Mouse (Mus musculus): ENCODE measurements around the gene Themis2. TPM values are rescaled to one million over a fixed set of nuclear protein-coding genes. Genes with fewer than 3 reads are reported as not detected.
A peak's percentile ranks its signal among the peaks of the same experiment; 100 is the strongest.
"Not testable (repeated sequence)": the region's sequence is repeated elsewhere in the genome, so short reads cannot be mapped to it uniquely, and the experiment has no call there.

The Themis2 gene
- total RNA-seq, 2 experiments from 2014 or later = 0.61 to 0.66 TPM

GRCm38 (mm10) chr4:132801176-132802077, 5.2 kb upstream of the Themis2 start:
- DNase-seq (ENCODE audit: extremely low spot score in 1 of 2, low spot score in 1 of 2) = no peak

- DNase-seq (ENCODE audit: extremely low spot score in 1 of 2, low spot score in 1 of 2) = no peak
Observed at GRCm38 (mm10) chr4:132799845-132800244, 3.7 kb upstream of the Themis2 start.

DNA sequence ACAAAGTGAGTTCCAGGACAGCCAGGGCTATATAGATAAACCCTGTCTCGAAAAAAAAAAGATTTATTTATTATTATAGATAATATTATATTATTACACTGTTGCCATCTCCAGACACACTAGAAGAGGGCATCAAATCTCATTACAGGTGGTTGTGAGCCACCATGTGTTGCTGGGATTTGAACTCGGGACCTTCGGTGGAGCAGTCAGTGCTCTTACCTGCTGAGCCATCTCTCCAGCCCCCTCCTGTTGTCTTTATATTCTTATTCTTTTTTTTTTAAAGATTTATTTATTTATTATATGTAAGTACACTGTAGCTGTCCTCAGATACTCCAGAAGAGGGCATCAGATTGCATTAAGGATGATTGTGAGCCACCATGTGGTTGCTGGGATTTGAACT, 2.5 kb upstream of the Themis2 start:
- not testable (repeated sequence) for DNase-seq (ENCODE audit: extremely low spot score in 1 of 2, low spot score in 1 of 2)

DNA sequence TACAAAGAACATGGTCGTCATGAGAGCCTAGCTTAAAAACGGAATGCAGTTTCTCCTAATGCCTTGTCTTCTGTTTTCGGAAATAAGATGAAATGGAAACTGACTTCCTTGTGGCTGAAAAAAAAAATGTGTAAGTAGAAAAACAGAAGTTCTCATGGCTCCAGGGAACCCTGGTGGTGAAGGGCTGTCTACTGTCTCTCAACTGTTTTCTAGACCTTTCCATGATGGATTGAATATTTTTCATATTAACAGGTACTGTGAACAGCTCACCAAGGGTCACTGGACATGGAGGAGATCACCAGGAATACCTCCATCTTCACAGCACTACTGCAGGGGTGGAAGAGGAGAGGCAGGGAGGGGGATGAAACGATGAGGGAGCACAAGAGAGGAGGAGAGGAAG, 1.8 kb upstream of the Themis2 start:
- no peak for DNase-seq (ENCODE audit: extremely low spot score in 1 of 2, low spot score in 1 of 2)

- DNase-seq (ENCODE audit: extremely low spot score in 1 of 2, low spot score in 1 of 2) = no peak
Observed at GRCm38 (mm10) chr4:132797461-132797860, 1.3 kb upstream of the Themis2 start.

- no peak for DNase-seq (ENCODE audit: extremely low spot score in 1 of 2, low spot score in 1 of 2)
Observed at GRCm38 (mm10) chr4:132795171-132795570, 1.0 kb downstream of the Themis2 start.

DNA sequence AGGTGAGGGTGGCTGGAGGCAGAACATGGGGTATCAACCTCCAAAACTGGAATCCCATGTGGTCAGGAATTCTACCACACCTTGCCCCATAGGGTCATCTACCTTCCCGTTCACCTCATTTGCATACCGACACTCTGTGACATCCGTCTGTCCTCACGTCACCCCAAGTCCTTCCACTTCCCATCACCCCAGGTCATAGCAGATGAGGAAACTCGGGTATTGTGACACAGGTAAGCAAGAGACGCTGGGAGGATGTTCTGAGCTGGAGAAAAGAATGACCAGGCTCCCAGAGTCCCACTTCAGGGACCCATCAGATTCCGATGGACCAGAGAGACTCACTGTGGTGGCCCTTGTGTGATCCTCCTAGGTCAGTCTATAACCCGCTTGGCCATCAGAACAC, 1.4 kb downstream of the Themis2 start:
- DNase-seq (ENCODE audit: extremely low spot score in 1 of 2, low spot score in 1 of 2) = no peak

DNA sequence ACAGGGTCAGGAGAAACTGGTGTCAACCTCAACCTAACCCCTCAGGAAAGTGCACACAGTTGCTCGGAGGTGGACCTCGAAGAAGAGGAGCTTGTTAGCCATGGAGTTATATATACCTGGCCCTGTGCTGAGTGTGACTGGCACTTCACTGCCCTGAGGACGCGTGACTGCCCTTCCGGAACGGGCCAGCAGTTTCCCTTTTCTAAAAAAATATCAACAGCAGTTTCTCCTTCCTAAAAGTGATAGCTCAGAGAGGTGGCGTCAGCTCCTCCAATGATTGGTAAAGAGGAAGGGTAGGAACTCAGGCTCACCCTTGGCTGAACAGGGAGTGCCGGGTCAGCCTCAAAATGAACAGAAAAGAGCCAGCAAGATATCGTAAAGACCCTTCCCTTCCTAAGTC, 2.2 kb downstream of the Themis2 start:
- DNase-seq (ENCODE audit: extremely low spot score in 1 of 2, low spot score in 1 of 2) = no peak

DNA sequence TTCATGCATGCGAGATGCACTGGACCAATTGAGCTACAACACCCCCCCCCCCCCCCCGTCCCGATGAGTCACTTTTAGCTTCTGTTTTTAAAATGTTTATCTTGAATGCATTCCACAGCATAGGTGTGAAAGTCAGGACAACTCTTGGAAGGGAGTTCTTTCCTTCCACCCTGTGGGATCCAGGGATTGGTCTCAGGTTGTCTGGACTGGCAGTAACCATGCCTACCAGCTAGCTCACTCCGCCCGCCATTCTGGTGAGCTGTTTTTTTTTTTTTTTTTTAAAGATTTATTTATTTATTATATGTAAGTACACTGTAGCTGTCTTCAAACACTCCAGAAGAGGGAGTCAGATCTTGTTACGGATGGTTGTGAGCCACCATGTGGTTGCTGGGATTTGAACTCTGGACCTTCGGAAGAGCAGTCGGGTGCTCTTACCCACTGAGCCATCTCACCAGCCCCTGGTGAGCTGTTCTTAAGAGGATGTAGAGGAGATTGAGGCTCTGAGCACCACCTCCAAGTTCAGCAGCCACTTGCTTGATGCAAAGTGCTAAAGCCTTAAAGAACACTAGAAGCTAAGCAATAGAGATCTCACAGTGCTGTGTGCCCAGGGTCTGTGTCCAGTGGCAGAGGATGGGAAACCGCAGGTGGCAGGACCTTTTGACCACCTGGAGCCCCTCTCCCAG, 2.7 kb downstream of the Themis2 start:
- DNase-seq (ENCODE audit: extremely low spot score in 1 of 2, low spot score in 1 of 2) = not testable (repeated sequence)

GRCm38 (mm10) chr4:132789731-132790130, 6.5 kb downstream of the Themis2 start:
- DNase-seq (ENCODE audit: extremely low spot score in 1 of 2, low spot score in 1 of 2) = no peak

- no peak for DNase-seq (ENCODE audit: extremely low spot score in 1 of 2, low spot score in 1 of 2)
Observed at GRCm38 (mm10) chr4:132785228-132785627, 11.0 kb downstream of the Themis2 start.

DNA sequence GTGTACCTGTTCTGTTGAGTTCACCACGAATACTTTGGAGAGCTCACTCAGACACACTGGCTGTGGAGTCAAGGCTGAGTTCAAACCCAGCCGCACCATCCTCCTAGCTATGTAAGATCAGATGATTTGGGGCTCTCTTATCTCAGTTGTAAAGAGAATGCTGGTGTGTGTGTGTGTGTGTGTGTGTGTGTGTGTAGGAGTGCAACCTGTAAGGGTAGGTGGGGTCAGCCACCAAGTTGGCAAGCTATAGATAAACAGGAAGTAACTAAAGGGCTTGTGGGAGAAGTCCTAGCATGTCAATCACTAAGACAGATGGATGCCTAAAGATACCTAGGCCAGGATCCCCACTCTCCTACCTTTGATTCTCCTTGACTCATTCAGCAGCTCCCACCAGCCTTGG, 12.5 kb downstream of the Themis2 start:
- DNase-seq (ENCODE audit: extremely low spot score in 1 of 2, low spot score in 1 of 2) = no peak

GRCm38 (mm10) chr4:132780288-132780687, 15.9 kb downstream of the Themis2 start:
- DNase-seq (ENCODE audit: extremely low spot score in 1 of 2, low spot score in 1 of 2) = no peak

DNA sequence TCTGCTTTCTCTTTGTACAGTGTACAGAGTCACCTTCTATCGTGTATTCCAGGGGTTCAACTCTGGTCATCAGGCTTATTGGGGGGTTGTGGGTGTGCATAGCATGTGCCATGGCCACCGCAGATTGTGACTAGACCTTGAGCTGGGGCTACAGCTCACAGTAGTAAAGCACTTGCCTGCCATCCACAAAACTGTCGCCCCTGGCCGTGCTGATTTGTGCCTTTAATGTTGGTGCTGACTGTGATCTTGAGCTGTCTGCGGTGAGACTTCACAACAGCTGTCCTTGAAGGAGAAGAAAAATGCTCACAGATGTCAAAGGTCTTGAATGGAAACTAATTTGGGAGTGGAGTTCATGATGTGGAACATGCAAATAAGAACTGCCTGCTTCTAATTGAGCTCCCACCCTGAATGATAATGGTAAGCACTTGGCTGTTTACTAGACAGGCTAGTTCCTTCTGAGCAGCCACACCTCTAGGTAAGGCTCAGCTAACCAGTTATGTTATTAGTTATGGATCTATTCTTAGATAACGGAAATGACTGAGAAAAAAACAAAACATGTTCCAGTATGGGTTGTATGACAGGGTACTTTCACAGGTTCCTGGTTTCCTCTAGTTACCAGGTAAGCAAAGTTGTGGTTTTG, 17.5 kb downstream of the Themis2 start:
- DNase-seq (ENCODE audit: extremely low spot score in 1 of 2, low spot score in 1 of 2) = no peak

GRCm38 (mm10) chr4:132776764-132777163, 19.4 kb downstream of the Themis2 start:
- peak; percentile 40 to 82 for DNase-seq (ENCODE audit: extremely low spot score in 1 of 2, low spot score in 1 of 2)

GRCm38 (mm10) chr4:132774905-132775304, 21.3 kb downstream of the Themis2 start:
- no peak for DNase-seq (ENCODE audit: extremely low spot score in 1 of 2, low spot score in 1 of 2)

- no peak for DNase-seq (ENCODE audit: extremely low spot score in 1 of 2, low spot score in 1 of 2)
Observed at GRCm38 (mm10) chr4:132771776-132772175, 24.4 kb downstream of the Themis2 start.

DNA sequence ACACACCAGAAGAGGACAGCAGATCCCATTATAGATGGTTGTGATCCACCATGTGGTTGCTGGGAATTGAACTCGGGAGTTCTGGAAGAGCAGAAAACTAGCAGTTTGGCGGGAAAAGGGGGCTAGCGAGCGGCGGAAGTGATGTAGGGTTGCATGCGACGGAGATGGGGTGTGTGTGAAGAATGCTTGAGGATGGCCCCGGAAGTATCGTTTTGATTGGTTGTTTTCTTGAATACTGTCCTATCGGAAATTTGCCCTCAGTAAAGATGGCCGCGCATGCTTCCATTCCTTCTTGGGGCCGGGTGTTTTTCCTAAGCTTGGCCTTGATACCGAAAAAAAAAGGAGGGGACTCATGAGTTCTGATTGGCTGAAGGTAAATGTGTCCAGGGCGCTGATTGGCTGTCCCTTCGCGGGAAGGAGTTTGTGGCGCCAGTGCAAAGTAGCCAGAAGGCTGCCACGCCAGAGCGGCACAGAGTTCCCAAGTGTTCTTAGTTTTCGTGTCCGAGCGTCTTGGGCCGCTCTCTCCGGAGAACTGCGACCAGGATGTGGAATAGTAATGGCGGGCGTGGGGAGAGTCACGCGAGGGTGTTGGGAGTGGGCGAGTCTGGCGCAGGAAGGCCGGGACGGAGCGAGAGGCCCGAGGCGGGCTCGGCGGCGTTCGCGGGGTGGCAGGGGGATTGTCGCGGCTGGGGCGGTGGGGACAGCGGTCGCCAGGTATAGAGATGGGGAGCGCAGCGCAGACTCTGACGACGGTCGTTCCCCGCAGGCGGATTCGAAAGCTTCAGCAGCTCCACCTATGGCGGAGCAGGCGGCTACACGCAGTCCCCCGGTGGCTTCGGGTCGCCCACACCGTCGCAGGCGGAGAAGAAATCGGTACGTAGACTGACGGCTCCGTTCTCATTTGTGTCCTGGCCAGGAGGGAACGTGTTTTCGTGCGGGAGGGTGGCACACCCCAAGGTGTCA, 28.0 kb downstream of the Themis2 start, which contains the start of gene Rpa2:
TSS of gene Rpa2 (plus strand) at position 419 of the 963 bp plus-strand sequence.
- DNase-seq (ENCODE audit: extremely low spot score in 1 of 2, low spot score in 1 of 2) = peak; percentile 94 to 99

DNA sequence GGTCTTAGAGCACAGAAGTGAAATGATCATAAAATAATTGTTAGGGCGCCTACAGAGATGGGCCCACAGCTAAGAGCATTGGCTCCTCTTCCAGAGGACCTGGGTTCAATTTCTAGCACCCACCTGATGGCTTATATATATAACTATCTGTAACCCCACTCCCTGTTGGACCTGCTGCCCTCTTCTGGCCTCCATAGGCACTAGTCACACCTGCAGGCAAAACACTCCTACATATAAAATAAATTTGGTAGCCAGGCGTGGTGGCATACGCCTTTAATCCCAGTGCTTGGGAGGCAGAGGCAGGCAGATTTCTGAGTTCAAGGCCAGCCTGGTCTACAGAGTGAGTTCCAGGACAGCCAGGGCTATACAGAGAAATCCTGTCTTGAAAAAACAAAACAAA, 33.1 kb downstream of the Themis2 start:
- DNase-seq (ENCODE audit: extremely low spot score in 1 of 2, low spot score in 1 of 2) = not testable (repeated sequence)

DNA sequence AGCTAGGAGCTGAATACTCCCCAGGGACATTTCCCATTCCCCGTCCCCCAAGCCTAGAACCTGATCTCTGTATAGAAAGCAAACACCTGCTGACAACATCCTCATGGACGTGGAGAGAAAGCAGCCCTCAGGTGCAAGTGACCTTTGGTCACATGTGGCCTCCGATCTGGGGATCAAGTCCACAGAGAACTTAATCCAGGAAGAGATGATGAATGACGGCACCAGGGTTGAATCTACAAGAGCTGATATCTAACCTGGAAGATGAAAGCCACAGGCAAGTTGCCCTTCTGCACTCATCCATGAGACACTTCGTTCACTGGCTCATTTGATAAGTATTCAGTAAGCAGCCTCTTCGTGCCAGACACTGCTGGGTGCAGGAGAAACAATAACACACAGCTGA, 33.6 kb downstream of the Themis2 start:
- no peak for DNase-seq (ENCODE audit: extremely low spot score in 1 of 2, low spot score in 1 of 2)

All from layer of hippocampus, postnatal 25 days (tissue).